Mouse (Mus musculus): ENCODE data around the gene Prrx1.

The Prrx1 gene

DNA sequence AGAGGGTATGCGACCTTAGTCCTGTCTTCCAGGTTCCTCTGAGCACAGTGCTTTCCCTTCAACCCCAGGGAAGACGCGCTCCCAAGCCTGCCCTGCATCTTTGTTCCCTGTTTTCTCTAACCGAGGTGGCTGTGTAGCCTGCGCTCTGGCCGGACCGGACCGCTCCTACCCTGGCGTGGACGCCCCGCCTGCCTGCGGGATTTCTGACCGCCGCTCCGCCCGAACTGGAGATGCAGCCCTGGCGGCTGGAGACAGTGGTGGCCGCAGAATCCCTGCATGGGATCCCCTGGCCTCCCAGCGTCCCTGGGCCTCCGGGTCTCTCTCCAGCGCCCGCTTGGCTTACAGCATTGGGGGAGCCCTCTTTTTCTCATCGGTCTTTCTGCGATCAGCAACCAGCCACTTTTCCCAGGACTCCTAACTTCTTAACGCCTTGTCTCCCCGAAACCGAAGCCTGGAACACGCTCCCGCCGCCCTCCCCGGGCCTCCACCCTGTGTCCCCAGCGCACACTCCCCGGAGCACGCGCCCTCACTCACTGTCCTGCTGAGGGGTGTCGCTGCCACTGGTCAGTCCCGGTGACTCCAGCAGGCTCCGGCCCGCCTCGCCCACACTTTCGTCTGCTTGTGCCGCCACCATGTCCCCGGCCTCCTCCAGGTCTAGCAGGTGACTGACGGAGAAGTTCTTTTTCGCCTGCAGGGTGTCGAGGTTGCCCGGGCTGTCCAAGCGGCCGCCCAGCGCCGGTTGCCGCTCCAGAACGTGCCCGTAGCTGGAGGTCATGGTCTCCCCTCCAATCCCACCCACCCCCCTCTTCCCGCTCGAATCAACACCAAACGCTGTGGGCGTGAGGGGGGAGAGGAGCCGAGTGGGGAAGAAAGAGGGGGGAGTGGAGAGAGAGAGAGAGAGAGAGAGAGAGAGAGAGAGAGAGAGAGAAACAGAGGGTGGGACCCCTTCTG lies 1.4 kb downstream of the Prrx1 start:
- DNase-seq (ENCODE audit: low read depth, low spot score), result no peak

DNA sequence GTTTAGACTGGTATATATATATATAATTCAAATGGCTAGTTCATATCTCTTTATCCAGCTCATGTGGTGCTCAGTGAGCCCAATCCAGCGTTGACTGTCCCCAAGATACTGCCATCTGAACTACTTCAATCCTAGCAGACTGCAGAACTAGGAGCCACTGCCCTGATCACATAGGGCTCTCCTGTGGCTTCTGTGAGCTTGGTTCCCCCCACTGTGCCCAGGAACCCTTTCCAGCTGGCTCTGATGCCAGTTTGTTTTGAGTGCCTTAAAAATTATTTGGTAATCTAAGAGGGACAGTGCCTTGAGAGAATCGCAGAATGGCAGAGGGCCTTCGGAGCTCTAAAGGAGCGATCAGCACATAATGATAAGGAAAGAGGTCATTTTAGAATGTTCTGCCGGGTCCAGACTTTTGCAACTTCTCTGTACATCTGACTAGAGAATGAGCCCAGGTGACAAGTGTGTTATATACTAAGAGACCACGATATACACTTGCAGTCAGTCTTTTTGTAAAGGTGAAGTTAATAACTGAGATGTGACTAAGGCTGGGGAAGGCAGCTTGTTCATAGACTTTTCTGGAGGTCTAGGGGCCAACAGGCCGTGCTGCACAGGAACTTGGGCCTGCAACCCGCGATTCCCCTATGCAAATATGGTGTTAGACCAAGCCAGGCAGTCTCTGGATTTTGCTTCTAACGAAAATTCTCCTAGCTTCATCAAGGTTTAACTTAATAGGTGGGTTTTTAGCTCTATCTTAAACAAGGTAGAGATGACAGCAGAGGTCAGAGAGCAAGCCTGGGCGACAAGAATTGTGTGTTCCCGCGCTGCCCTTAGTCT lies 2.3 kb downstream of the Prrx1 start:
- DNase-seq (ENCODE audit: low read depth, low spot score), result no peak

DNA sequence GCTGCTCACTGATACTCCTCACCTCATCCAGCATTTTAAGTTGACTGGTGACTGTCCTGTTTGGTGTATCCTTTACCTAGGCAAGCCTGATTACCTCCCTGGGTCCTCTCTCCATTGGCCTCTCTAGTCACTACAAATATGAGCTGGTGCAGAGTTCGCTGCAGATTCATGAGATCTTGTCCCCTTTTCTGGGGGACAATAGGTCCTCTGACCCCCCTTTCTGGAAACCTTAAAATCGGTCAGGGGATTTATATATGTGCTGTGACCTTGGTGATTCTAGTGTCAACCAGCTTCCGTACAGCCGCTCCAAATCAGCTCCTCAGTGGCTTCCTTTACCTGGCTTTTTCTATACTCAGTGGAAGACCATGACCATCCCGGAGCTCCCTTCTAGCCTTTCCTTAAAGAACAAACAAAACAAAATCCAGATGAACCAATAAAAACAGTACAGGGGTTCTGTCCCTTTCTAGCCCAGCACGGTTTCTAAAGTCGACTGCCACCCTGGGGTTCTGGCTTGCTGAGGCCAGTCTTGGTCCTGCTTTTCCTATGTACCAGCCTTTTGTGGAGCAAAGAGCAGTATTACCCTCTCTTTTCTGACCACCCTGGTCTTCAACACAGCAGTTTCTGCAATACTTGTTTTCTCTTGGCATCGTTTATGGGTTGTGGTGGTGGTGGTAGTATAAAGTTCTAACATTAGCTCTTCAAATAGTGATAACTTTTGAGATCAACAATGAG lies 3.3 kb downstream of the Prrx1 start:
- DNase-seq (ENCODE audit: low read depth, low spot score), result no peak

DNA sequence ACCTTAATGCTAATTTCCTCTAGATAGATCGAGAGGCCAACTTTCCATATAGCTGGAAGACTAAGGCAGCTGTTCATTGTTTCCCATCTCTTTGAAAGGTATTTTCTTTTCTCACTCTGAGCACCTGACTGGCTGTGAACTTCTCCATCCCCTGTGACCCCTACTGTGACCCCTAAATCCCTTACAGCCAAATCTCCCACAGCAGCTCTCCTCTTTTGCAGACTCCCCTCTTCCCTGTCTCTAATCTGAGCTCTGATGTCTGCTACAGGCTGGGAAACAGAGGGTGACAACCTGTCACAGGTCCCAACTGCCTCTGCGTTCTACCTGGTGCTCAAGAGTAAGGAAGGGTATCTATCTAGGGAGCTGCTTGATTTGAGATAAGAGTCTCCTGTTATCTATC lies 4.0 kb downstream of the Prrx1 start:
- DNase-seq (ENCODE audit: low read depth, low spot score), result no peak

DNA sequence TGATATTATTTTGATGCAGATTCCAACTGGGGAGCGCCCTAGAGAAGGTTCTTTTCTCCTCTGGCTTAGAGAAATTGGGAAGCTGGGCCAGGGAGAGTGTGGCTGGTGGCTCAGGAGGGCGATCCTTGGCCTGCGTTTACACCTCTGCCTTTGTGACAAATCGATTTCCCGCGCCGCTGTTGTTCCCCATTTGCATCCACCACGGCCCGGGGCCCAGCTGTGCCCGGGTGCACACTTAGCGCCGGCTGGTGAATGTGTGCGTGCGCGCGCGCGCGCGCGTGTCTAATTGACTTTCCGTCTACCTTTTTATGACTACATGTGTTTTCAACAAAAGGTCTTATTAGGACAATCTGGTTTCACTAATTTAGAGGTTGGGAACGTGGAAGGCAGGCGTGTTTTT lies 4.9 kb downstream of the Prrx1 start:
- no peak for DNase-seq (ENCODE audit: low read depth, low spot score)

DNA sequence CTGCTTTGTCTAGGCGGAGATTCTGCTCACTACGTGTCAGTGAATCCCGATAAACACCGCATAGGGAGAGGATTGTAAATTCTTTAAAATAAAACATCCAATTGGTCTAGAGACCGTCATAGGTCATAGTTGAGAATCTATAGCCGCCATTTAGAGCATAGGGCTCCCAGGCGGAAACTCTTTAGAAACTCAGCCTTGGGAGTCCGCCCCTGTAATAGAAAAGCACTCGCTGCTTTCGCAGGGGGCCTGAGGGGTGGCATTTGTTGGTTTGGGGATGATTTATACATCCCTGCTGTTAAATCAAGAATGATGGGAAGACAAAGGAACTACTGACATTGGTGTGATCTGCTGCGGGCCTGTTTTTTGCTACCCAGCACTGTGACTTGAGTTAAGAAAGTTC lies 5.8 kb downstream of the Prrx1 start:
- no peak for DNase-seq (ENCODE audit: low read depth, low spot score)

DNA sequence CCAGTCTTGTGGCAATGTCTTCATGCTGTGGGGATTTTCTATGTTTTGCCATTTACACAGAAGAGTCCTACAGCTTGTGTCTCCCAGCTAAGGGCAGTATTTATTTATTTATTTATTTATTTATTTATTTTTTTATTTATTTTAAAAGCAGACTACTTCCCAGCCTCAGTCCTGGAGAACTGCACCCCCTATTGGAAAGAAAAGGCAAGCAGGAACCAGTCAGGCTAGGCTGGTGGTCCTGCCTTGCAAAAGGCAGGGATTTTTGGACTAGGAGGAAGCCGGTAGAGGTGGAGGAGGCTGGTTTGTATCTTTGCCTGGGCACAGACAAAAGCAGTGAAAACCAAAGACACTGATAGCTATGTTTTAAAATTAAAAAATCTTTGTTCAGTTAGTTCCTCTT lies 7.6 kb downstream of the Prrx1 start:
- DNase-seq (ENCODE audit: low read depth, low spot score), result no peak

DNA sequence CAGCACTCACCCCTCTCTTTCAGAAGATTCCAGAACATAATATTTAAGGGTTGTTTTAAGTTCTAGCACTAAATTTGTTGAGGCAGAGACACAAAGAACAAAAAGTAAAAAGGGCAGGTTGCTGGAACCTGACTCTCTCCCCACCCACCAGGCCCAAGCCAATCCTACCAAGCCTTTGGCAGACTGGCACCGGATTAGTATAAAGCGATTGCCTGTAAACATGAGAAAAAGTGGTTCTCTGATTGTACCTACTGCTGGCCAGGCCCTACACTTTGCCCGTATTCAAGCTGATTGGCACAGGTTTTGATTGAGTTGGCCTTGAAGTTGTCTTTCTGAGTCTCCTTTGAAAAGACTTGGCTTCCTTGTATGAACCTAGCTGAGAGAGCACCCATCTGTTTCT lies 8.7 kb downstream of the Prrx1 start:
- no peak for DNase-seq (ENCODE audit: low read depth, low spot score)

DNA sequence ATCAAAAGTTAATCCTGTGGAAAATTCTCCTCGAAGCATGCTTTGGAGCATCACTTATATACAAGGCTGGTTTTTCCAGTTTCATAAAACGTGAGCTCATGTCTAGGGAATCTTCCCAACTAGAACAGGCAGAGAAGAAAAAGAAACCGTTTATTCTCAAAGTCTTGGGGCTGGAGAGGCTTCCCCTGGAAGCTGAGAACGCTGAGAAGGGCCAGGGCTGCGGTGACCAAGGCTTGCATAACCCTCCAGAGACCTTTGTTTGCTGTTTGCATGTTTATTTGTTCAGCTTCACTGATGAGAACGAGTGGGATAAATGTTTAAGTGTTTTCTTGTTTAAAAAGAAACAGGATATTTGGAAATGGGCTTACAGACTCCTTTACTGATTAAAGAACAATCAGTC lies 11.2 kb downstream of the Prrx1 start:
- no peak for DNase-seq (ENCODE audit: low read depth, low spot score)

DNA sequence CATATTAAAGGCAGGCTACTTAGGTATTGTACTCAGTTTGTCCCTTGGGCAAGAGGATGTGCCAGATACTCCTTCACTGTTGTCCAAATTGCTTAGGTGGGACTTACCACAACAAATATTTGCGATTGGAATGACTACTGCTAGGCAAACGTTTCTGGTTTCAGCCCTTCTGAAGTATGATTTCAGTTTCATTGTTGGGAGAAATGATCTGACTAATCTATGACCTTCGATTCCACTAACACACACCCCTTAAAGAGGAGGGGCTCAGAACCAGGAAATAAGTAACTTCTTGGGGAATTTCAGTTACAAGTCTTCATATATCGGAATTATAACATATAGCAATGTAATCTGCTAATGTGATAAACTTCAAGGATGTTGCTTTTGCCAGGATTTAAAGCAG lies 20.4 kb downstream of the Prrx1 start:
- no peak for DNase-seq (ENCODE audit: low read depth, low spot score)

DNA sequence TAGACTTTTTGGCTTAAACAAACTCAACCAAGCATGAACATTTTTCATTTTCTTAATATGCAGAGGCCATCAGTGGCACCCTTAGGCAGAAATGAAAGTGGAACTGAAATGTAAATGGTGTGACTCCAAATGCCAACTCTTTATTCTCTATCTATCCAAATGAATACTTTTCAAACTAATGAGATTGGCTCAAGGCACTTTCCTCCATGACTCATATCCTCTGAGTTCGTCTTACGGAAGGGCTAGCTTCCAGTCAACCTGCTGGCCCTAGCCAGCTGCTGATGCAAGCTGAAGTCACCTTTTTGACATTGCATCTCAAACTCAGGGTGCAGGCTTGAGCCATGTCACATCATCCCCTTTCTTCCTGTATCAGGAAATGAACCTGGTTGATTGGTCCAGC lies 21.6 kb downstream of the Prrx1 start:
- DNase-seq (ENCODE audit: low read depth, low spot score), result no peak

DNA sequence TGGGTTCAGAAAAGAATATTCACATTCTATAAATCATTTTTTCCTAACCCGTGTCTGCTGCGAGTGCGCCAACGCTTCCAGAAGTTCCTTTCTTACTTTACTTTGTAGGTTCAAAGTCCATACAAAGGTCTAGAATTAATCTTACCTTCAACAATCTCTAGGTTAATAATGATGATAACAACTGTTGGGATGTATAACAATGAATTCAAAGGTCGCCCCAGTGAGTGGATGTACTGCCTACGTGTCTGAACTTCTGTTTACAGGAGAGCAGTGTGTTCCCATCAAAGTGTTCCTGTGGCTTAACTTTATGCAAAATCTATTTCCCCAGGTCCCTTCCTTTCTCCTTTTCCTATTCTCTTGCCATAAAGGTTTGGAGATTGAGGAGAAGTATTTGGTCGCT lies 24.4 kb downstream of the Prrx1 start:
- DNase-seq (ENCODE audit: low read depth, low spot score), result no peak

DNA sequence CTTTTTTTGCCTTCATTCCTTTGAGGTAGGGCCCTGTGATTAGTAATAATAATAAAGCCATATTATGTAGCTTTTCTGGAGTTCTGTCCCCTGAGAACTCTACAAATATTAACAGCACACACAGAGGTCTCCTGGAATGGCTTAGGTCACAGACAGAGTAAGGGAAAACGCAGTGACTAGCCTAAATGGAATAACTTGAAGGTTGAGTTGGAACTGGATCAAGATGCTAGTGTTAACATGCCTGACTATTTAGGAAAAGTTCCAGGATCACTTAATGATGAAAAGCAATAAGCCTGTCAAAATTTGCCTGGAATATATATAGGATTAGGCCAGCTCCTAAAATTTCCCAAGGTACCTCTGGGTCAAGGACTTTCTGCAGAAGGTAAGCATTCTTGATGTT lies 28.0 kb downstream of the Prrx1 start:
- no peak for DNase-seq (ENCODE audit: low read depth, low spot score)

DNA sequence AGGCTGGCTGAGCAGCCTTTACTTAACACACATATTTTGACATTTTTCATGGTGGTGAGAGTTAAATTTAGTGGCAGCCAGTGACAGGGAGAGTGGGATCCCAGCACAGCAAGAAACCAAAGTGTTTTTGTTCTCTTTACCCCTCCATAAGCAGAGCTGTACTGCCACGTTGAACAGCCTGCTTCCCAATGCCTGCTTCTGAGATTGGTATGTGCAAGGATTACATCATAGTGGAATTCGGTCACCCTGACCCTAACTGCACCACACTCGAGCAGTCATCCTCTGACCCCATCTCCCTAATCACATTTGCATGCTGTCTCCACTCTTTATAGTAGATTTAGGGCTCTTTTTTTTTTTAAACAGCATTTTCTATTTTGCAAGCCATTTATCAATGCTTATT lies 28.4 kb downstream of the Prrx1 start:
- DNase-seq (ENCODE audit: low read depth, low spot score), result no peak

DNA sequence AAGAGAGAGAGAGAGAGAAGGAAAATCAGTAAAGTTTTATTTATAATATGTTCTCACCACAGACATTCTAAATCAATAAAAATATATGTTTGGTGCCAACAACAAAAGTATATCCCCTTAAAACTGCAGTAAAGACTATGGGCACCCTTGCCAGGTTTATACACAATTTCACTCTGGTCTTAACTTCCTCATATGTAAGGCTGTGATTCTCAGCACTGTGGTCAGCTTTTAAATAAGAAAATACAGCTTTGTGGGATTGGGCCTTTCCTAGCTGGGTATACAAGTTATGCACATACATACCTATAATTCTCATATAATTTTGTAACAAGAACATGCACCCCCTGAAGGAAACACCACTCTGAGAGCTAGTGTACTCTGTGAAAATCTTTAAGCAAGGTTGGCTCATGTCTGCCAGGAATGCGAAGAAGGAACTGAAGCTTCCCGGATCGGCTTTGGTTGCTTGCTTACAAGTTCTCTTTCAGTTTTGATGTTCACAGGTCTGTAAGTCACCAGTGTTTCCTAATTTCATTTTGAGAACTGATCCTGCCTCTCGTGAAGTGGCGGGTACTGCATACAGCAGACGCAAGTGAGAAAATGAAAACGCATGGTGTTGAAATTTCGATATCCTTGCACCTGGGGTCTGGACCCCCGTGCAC lies 29.4 kb downstream of the Prrx1 start:
- DNase-seq (ENCODE audit: low read depth, low spot score), result no peak

DNA sequence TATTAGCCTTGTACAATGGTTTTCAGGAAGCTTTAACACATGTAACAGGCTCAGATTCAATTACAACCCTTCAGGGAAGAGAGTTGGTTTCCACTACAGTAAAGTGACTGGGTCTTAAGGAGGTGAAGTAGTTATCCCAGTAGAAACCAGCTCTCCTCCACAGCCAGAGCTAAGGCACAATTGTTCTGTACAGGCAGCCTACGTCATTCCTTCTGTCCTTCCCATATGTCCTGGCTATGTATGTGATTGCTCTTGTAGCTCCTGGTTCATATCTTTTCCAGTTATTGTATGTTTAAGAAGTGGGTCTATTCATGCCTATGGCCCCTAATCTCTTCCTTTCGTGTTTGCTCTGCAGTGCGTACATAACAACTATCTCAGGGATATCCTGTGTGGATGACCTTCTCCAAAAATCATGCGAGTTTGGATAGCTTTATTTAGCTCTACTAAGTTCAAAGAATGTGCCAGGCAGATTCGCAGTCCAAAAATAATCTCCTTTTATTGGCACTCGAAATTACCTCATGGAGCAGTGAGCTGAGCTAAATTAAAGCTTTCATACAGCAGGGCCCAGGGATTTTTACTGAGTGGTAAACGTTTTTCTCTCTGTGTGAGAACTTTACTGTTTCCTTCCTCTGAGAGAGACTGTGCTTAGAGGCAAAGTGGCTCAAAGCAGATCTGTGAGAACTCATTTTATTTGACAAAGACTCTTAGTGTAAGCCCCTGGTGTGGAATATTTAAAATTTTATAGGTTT lies 31.9 kb downstream of the Prrx1 start:
- DNase-seq (ENCODE audit: low read depth, low spot score), result no peak

DNA sequence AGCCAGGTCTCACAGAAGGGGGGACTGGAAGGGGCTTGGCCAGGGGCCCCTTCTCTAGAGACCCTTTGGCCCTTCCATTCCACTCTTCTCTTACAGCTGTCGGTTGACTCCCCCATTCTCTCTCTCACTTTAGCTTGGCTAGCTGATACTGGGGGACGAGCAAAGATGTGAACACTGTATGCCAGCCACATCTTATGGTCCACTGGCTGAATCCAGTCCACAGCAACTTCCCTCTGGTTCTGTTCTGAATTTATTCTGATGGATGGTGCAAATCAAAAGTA lies 32.7 kb downstream of the Prrx1 start:
- DNase-seq (ENCODE audit: low read depth, low spot score), result no peak

DNA sequence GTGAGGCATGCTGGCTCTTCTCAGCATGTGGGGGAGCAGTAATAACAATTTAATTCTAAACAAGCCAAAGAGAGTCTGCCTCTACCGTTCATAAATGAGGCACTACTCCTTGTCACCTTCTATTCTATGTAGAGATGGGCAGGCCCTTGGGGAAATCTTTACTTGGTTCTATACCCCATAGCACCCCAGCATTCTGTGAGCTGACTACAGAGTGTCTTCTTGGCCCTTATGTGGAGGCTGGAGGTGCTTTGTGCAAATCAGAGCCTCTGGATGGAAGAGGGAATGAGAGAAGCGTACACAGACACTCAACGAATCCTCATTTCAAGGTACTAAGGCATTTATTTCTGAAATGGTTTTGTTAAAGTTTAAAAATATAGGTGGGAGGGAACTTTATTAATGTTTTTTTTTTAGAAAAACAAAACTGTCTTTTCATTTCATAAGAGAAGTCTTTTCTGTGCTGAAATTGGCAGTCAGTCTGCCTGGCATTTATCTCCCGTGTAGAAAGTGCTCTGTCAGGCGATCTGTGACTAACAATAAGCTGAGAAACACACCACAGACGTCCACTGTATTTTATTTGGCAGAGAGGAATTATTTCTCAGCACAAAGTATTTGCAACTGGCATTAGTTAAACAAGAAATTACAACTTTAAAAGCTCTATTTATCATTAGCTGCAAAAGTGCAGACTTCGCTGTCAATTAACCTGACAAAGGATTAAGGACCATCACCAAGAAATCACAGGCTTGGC lies 33.2 kb downstream of the Prrx1 start:
- no peak for DNase-seq (ENCODE audit: low read depth, low spot score)

DNA sequence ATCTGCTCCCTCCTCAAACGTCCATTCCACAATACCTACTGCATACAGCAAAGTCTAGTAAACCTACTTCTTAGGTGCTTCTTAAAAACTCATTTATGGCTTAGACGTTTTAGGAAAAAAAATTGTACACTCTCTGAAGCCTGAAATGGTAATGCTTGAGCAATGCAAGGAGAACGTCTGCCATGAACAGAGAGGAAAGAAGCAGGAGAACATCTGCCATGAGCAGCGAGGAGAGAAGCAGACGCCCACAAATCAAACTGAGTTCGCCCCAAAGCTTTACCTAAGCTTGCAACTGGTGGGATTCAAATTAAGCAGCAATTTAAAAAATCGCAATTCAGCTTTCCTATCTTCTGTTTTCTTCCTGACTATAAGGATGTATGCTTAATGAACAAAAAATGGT lies 36.4 kb downstream of the Prrx1 start:
- no peak for DNase-seq (ENCODE audit: low read depth, low spot score)

DNA sequence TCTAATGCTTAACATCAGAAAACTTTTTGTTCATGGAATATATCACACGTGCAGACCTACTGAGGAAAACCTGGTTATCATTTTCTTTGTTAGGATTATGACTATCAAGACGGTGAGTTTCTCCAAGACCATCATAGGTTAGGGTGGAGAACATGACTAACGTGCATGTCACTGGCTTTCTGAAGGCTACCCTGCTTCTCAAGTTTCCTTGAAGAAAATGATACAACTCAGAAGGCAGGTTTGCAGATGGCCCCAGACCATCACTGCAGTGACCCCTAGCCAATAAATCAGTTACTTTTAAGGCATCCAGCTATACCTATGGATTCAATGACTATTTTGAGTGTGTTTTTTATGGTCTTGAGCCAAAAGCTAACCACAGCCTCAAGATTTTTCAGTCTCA lies 38.6 kb downstream of the Prrx1 start:
- DNase-seq (ENCODE audit: low read depth, low spot score), result no peak

DNA sequence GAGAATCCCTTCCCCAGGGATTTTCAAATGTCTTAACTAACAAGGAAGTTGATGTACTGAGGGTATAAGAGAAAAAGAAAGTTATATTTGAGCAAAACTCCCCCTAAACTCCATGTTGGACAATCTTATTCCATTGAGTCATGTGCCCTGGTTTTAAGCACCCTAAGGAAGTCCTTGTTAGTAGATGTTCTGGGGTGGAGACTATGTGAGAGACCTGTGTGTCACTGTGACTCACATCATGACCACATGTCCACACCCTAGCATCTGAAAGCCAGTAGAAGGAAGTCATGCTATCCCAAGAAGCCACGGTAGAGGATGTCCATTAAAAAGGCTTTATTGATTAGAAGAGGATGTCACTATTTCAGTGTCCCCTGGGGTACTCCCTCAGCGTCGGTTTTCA lies 40.4 kb downstream of the Prrx1 start:
- DNase-seq (ENCODE audit: low read depth, low spot score), result no peak

Data from CD4-positive, CD25-positive, alpha-beta regulatory T cell, adult 2 months (primary cell).